Mouse (Mus musculus) megakaryocyte, embryonic 14.5 days (primary cell): ENCODE results near the gene Hist4h4.

ENCODE experiments used
- FLI1 ChIP-seq: IDR thresholded peaks from 2 replicates; pipeline ENCODE4 v1.6.1; 2012; ENCODE audit warnings: low read length, inconsistent platforms, mixed read lengths
- GATA1 ChIP-seq: IDR thresholded peaks from 3 replicates; pipeline ENCODE4 v1.6.1; 2012; ENCODE audit warnings: mixed read lengths, low read length, inconsistent platforms, borderline replicate concordance

- TF ChIP-seq GATA1 = no peak
- TF ChIP-seq FLI1 = no peak
These were observed 33.1 kb upstream of the Hist4h4 start for GRCm38 (mm10) chr6:136837323-136837722.
